Mouse (Mus musculus) brain, embryonic 14.5 days (tissue): ENCODE measurements at regions not wholly inside any gene's neighbourhood (a gene's known extent, or its start where the extent isn't known, plus 50 kb on each side); places are given as distances from the start of the nearest gene placed in this dataset.

Experiments
- CTCF ChIP-seq: fragments of 200-500 bp; IDR thresholded peaks from 2 replicates; pipeline ENCODE4 v1.5.1; 2012; ENCODE audit warnings: inconsistent platforms, mild to moderate bottlenecking, moderate library complexity, borderline replicate concordance; ENCODE audit not compliant: insufficient read depth, insufficient read length; ENCODE audit errors: extremely low read depth
- POLR2A ChIP-seq: fragments of 200-500 bp; IDR thresholded peaks from 2 replicates; pipeline ENCODE4 v1.6.1; 2012; ENCODE audit warnings: mild to moderate bottlenecking, inconsistent platforms, borderline replicate concordance; ENCODE audit not compliant: poor library complexity, insufficient read depth, insufficient read length, severe bottlenecking; ENCODE audit errors: extremely low read depth

GRCm38 (mm10) chr4:61909409-61909808 is 74.4 kb upstream of the Mup5 start:
- TF ChIP-seq CTCF: peak; percentile 31; the same call in 1 of the 2 replicates
- TF ChIP-seq POLR2A: no peak
